Mouse (Mus musculus) liver, adult 2 months (tissue): ENCODE measurements around the gene Rpl18. TPM values are rescaled to one million over a fixed set of nuclear protein-coding genes. Genes with fewer than 3 reads are reported as not detected.

Source experiments
- DNase-seq: peaks from one replicate; pipeline ENCODE4 v3.0.0-alpha.2; 2011; ENCODE audit warnings: low read depth, low spot score; ENCODE audit errors: extremely low read depth
- H3K27ac ChIP-seq: fragments of 200-500 bp; replicated peaks from 2 replicates; pipeline ENCODE4 v1.5.1; 2012; ENCODE audit warnings: low read depth, mild to moderate bottlenecking, control low read depth, inconsistent platforms, low read length; ENCODE audit not compliant: insufficient read depth
- H3K27me3 ChIP-seq: fragments of 200-500 bp; 2 replicates; pipeline ENCODE4 v1.6.1; 2012; ENCODE audit warnings: mild to moderate bottlenecking, moderate library complexity, low read length, inconsistent platforms; ENCODE audit not compliant: control insufficient read depth, insufficient read depth
- H3K36me3 ChIP-seq: fragments of 200-500 bp; 2 replicates; pipeline ENCODE4 v1.6.1; 2012; ENCODE audit warnings: low read length, inconsistent platforms; ENCODE audit not compliant: control insufficient read depth, insufficient read depth
- H3K4me1 ChIP-seq: fragments of 200-500 bp; 2 replicates; pipeline ENCODE4 v1.6.1; 2011; ENCODE audit warnings: low read length; ENCODE audit not compliant: control insufficient read depth, insufficient read depth
- H3K4me3 ChIP-seq: fragments of 200-500 bp; 2 replicates; pipeline ENCODE4 v1.5.1; 2011; ENCODE audit warnings: low read depth, mild to moderate bottlenecking, control low read depth, low read length, moderate library complexity; ENCODE audit not compliant: insufficient read depth
- H3K79me2 ChIP-seq: fragments of 200-500 bp; 2 replicates; pipeline ENCODE4 v1.6.1; 2012; ENCODE audit warnings: inconsistent platforms, mild to moderate bottlenecking, low read length, moderate library complexity; ENCODE audit not compliant: control insufficient read depth, insufficient read depth
- H3K9ac ChIP-seq: fragments of 200-500 bp; 2 replicates; pipeline ENCODE4 v1.6.1; 2012; ENCODE audit warnings: low read depth, mild to moderate bottlenecking, control low read depth, inconsistent platforms, low read length
- CTCF ChIP-seq: fragments of 200-500 bp; IDR thresholded peaks from 2 replicates; pipeline ENCODE4 v1.5.1; 2011; ENCODE audit warnings: low read depth, low read length, control low read depth
- POLR2A ChIP-seq: fragments of 200-500 bp; IDR thresholded peaks from 2 replicates; pipeline ENCODE4 v1.6.1; 2011; ENCODE audit warnings: low read length, control low read depth; ENCODE audit not compliant: insufficient read depth; ENCODE audit errors: extremely low read depth
- WGBS: fragments of 180-500 bp; shearing (Covaris S2); methylation state at CpG from one replicate; pipeline ENCODE4 v1.1.7; 2018; 5-methylcytosine and 5-hydroxymethylcytosine counted together
- polyA plus RNA-seq: library from polyadenylated mRNA; depleted of rRNA; stranded (reverse); fragments of >200 nt; gene quantifications from 2 replicates; pipeline ENCODE4 v1.2.3, GENCODE M21; 2012
- total RNA-seq: library from RNA; depleted of rRNA; stranded (reverse); fragments of >200 nt; gene quantifications from 2 replicates; pipeline ENCODE4 v1.2.3, GENCODE M21; 2014

Gene Rpl18
- total and polyA plus RNA-seq, 2 experiments = 366 to 436 TPM

GRCm38 (mm10) chr7:45686841-45687240, 28.4 kb upstream of the Rpl18 start:
- no peaks in the 10 kb centered on the region for H3K27me3 ChIP-seq
- no peak overlapping the region for H3K4me3 ChIP-seq
- no peaks in the 10 kb centered on the region for H3K36me3 ChIP-seq
- H3K9ac ChIP-seq = no peak overlapping the region
- no peaks in the 10 kb centered on the region for H3K79me2 ChIP-seq
- no peak overlapping the region for H3K27ac ChIP-seq
- DNase-seq = no peak
- TF ChIP-seq POLR2A (no peak), CTCF (no peak)
- WGBS = 60% methylated on average over 3 of the region's 3 CpGs
- peaks cover 2% of the 10 kb centered on the region; the same call in 1 of the 2 replicates for H3K4me1 ChIP-seq

GRCm38 (mm10) chr7:45689099-45689498, 26.2 kb upstream of the Rpl18 start:
- Histone ChIP-seq H3K4me1 (peaks cover 2% of the 10 kb centered on the region; the same call in 1 of the 2 replicates), H3K9ac (no peak overlapping the region), H3K27me3 (no peaks in the 10 kb centered on the region; the same call in 1 of the 2 replicates), H3K4me3 (no peak overlapping the region), H3K79me2 (no peaks in the 10 kb centered on the region), H3K27ac (no peak overlapping the region), H3K36me3 (no peaks in the 10 kb centered on the region)
- 82% methylated on average over 6 of the region's 6 CpGs for WGBS
- TF ChIP-seq POLR2A = no peak
- no peak for DNase-seq

DNA sequence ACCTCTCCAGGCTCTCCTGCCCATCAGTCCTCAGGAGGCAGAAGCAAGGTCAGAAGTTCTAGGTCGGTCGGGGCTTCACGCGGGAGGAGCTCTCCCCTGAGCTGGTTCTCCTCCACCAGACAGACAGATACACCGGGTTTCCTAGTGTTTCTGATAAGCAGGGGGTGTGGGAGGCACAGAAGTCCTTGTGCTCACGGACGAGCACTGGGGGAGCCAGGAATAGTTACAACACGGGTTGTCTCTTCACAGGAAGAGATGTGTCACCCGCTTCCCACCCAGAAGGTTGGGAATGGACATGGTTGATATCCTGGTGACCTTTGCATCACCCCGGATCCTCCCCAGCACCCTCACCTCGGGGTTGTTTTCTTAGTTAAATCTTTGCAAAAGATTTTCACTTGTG, 25.5 kb upstream of the Rpl18 start:
- Histone ChIP-seq H3K27me3 (no peaks in the 10 kb centered on the region; the same call in 1 of the 2 replicates), H3K4me3 (no peak overlapping the region), H3K36me3 (no peaks in the 10 kb centered on the region), H3K27ac (no peak overlapping the region), H3K79me2 (no peaks in the 10 kb centered on the region), H3K9ac (no peak overlapping the region), H3K4me1 (peaks cover 2% of the 10 kb centered on the region; the same call in 1 of the 2 replicates)
- TF ChIP-seq POLR2A = no peak
- TF ChIP-seq CTCF = no peak
- no peak for DNase-seq
- 66% methylated on average over 11 of the region's 11 CpGs for WGBS

- DNase-seq = no peak
- Histone ChIP-seq H3K36me3 (no peaks in the 10 kb centered on the region), H3K79me2 (no peaks in the 10 kb centered on the region), H3K4me1 (no peaks in the 10 kb centered on the region), H3K27ac (no peak overlapping the region), H3K9ac (no peak overlapping the region), H3K27me3 (no peaks in the 10 kb centered on the region; the same call in 1 of the 2 replicates), H3K4me3 (no peak overlapping the region)
- WGBS = 81% methylated on average over 2 of the region's 2 CpGs
- no peak for TF ChIP-seq POLR2A
- TF ChIP-seq CTCF = no peak
These were observed 22.9 kb upstream of the Rpl18 start for GRCm38 (mm10) chr7:45692364-45692763.

GRCm38 (mm10) chr7:45693921-45694591, 21.2 kb upstream of the Rpl18 start, which contains the start of gene Sec1:
Gene Sec1 (minus strand): TSS chr7:45694402.
- DNase-seq = no peak
- Histone ChIP-seq H3K79me2 (no peaks in the 10 kb centered on the region), H3K4me1 (no peaks in the 10 kb centered on the region), H3K4me3 (no peak within 1 kb of the TSS), H3K27me3 (no peaks in the 10 kb centered on the region; the same call in 1 of the 2 replicates), H3K9ac (no peak within 1 kb of the TSS), H3K36me3 (no peaks in the 10 kb centered on the region), H3K27ac (no peak within 1 kb of the TSS)
- TF ChIP-seq CTCF (no peak), POLR2A (no peak)
- 92% methylated on average over 50 of the region's 50 CpGs for WGBS

- Histone ChIP-seq H3K4me1 (peaks cover 4% of the 10 kb centered on the region; the same call in 1 of the 2 replicates), H3K79me2 (no peaks in the 10 kb centered on the region), H3K36me3 (no peaks in the 10 kb centered on the region), H3K4me3 (no peak overlapping the region), H3K27me3 (peaks cover 5% of the 10 kb centered on the region; the same call in 1 of the 2 replicates), H3K9ac (no peak overlapping the region), H3K27ac (no peak overlapping the region)
- TF ChIP-seq CTCF (no peak), POLR2A (no peak)
- DNase-seq = no peak
- WGBS = 65% methylated on average over 6 of the region's 6 CpGs
These were observed 20.2 kb upstream of the Rpl18 start for GRCm38 (mm10) chr7:45695098-45695497.
